9 mouse cellular contexts compared by ENCODE assay signal in the genomic region with DNA sequence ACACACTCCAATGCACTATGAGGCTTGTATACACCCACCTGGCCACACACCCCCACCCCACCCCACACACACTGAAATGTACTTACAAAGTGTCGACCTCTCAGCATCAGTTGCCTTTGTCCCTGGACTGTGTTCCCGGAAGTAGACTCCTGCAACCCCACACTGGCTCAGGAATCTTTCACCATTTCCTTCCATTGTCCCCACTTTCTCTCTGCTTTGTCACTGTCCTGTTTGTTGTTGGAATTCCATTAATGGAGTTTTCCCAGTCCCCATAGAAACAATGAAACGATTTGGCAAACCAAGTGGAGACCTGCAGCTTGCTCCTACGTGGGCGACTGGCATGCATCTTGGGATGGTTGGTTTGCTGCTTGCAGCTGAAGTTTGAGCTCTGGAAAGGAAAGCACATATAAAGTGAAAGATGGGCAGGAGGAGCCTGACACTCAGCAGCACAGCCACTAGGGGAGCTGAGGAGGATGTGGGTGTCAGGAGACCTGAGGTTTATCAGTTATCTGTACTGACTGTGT.
DNase-seq lines count a peak whose midpoint lies in the region; ATAC-seq and TF ChIP-seq lines count a peak whose summit lies in the region.
"Had no signal": no experiment of that assay in that cellular context is flagged by ENCODE, and none has a peak within 500 bp of the region (broad histone marks: within the 10 kb centered on the region; RNA-seq: fewer than 3 reads in every experiment).

No protein-coding gene starts in this region.

- H3K27ac ChIP-seq in midbrain, embryonic 11.5 days (ENCODE audit: low read depth, low read length): no peak overlapping the region
- H3K27ac ChIP-seq in midbrain, embryonic 15.5 days: no peak overlapping the region
- no peak overlapping the region for H3K27ac ChIP-seq in kidney, postnatal 0 days
- H3K27ac ChIP-seq: liver, embryonic 15.5 days had no signal

- H3K36me3 ChIP-seq in midbrain, embryonic 11.5 days (ENCODE audit: control insufficient read depth, insufficient read depth, low read length): no peaks in the 10 kb centered on the region
- no peaks in the 10 kb centered on the region for H3K36me3 ChIP-seq in midbrain, embryonic 15.5 days (replicated peaks)
- no peaks in the 10 kb centered on the region for H3K36me3 ChIP-seq in kidney, postnatal 0 days (ENCODE audit: insufficient read depth, low read length)
- H3K36me3 ChIP-seq: liver, embryonic 15.5 days had no signal

- ATAC-seq in midbrain, embryonic 11.5 days (ENCODE audit: low FRiP score): peak; percentile 35; the same call in 1 of the 2 replicates
- no peak; the same call in 1 of the 2 replicates for ATAC-seq in midbrain, embryonic 15.5 days (replicated peaks)
- no peak; the same call in 1 of the 2 replicates for ATAC-seq in kidney, postnatal 0 days (replicated peaks; ENCODE audit: low FRiP score, low read depth)

- H3K9me3 ChIP-seq in midbrain, embryonic 11.5 days (ENCODE audit: control insufficient read depth, low read length): no peaks in the 10 kb centered on the region
- H3K9me3 ChIP-seq in midbrain, embryonic 15.5 days: no peaks in the 10 kb centered on the region
- no peaks in the 10 kb centered on the region for H3K9me3 ChIP-seq in kidney, postnatal 0 days (replicated peaks; ENCODE audit: low read length)
- H3K9me3 ChIP-seq: liver, embryonic 15.5 days had no signal

- 47% methylated on average over 5 of the region's 5 CpGs for WGBS in midbrain, embryonic 11.5 days
- WGBS in midbrain, embryonic 15.5 days: 39% methylated on average over 5 of the region's 5 CpGs
- 54% methylated on average over 5 of the region's 5 CpGs for WGBS in kidney, postnatal 0 days

- no peak overlapping the region for H3K4me3 ChIP-seq in midbrain, embryonic 11.5 days (ENCODE audit: low read depth, low read length)
- no peak overlapping the region for H3K4me3 ChIP-seq in midbrain, embryonic 15.5 days
- no peak overlapping the region for H3K4me3 ChIP-seq in kidney, postnatal 0 days (replicated peaks; ENCODE audit: low read depth, low read length)
- H3K4me3 ChIP-seq: liver, embryonic 15.5 days had no signal

- TF ChIP-seq CTCF in kidney, postnatal 0 days (IDR thresholded peaks at IDR 0.05; ENCODE audit: low read depth): peak; percentile 49

- H3K4me2 ChIP-seq in midbrain, embryonic 11.5 days: no peak overlapping the region
- no peak overlapping the region for H3K4me2 ChIP-seq in midbrain, embryonic 15.5 days
- no peak overlapping the region for H3K4me2 ChIP-seq in kidney, postnatal 0 days (ENCODE audit: low read length)
- H3K4me2 ChIP-seq: liver, embryonic 15.5 days had no signal

- no peak overlapping the region for H3K9ac ChIP-seq in midbrain, embryonic 11.5 days (ENCODE audit: low read length)
- no peak overlapping the region for H3K9ac ChIP-seq in midbrain, embryonic 15.5 days
- H3K9ac ChIP-seq in kidney, postnatal 0 days (ENCODE audit: low read depth, low read length): no peak overlapping the region
- H3K9ac ChIP-seq: liver, embryonic 15.5 days had no signal

- peak; percentile 52 for DNase-seq in adrenal gland, postnatal 14 days
- DNase-seq in adrenal gland, postnatal 25 days: no peak
- DNase-seq in midbrain, embryonic 11.5 days (ENCODE audit: low spot score, missing footprints): no peak
- DNase-seq in kidney, postnatal 0 days (ENCODE audit: low spot score): no peak
- peak; percentile 47 for DNase-seq in testis, postnatal 10 days (ENCODE audit: low spot score)
- no peak for DNase-seq in right cerebral cortex, postnatal 4 days
- DNase-seq in adipocyte (ENCODE audit: low spot score): no peak

- no peaks in the 10 kb centered on the region for H3K27me3 ChIP-seq in midbrain, embryonic 11.5 days (ENCODE audit: control insufficient read depth, insufficient read depth, low read length)
- no peaks in the 10 kb centered on the region for H3K27me3 ChIP-seq in midbrain, embryonic 15.5 days (replicated peaks)
- H3K27me3 ChIP-seq in kidney, postnatal 0 days (ENCODE audit: insufficient read depth, low read length): no peaks in the 10 kb centered on the region
- H3K27me3 ChIP-seq: liver, embryonic 15.5 days had no signal

- no peaks in the 10 kb centered on the region for H3K4me1 ChIP-seq in midbrain, embryonic 11.5 days (ENCODE audit: control insufficient read depth, insufficient read depth, low read length)
- H3K4me1 ChIP-seq in midbrain, embryonic 15.5 days: no peaks in the 10 kb centered on the region
- H3K4me1 ChIP-seq in kidney, postnatal 0 days (replicated peaks; ENCODE audit: insufficient read depth, low read length): no peaks in the 10 kb centered on the region

Comparison
In these comparisons a context has a peak if more than half of its experiments do, and no peak if none do; other contexts are left out.
1. DNase-seq: peak in adrenal gland, postnatal 14 days (single experiment) and testis, postnatal 10 days (single experiment); none in adrenal gland, postnatal 25 days (single experiment), midbrain, embryonic 11.5 days (single experiment), kidney, postnatal 0 days (single experiment), right cerebral cortex, postnatal 4 days (single experiment) and adipocyte (single experiment).